Mouse (Mus musculus) CD4-positive, CD25-positive, alpha-beta regulatory T cell (primary cell): ENCODE results near the gene Vmn2r78. TPM values are rescaled to one million over a fixed set of nuclear protein-coding genes. Genes with fewer than 3 reads are reported as not detected.

Source experiments
- polyA plus RNA-seq: library from polyadenylated mRNA; unstranded; fragments of 100-300 nt; shearing (Covaris generic); gene quantifications from one replicate; pipeline ENCODE4 v1.2.1, GENCODE M21; 2017

The Vmn2r78 gene
- 0.06 TPM for polyA plus RNA-seq

GRCm38 (mm10) chr7:86914794-86915193, at the start of gene Vmn2r78:
Gene Vmn2r78 (plus strand): TSS chr7:86915094.

GRCm38 (mm10) chr7:86995815-86996214, 80.9 kb downstream of the Vmn2r78 start, which contains the start of gene Vmn2r79:
Gene Vmn2r79 (plus strand): TSS chr7:86996115.

Other genes with a start within 250 kb of the Vmn2r78 start
- gene Olfr292, start 226.8 kb upstream of the Vmn2r78 start, polyA plus RNA-seq = not detected
- gene Folh1, start 139.2 kb upstream of the Vmn2r78 start, polyA plus RNA-seq = not detected
- 0.04 TPM for gene Vmn2r77, start 120.1 kb upstream of the Vmn2r78 start, polyA plus RNA-seq
- gene Vmn2r79, start 81.0 kb downstream of the Vmn2r78 start, polyA plus RNA-seq = 0.07 TPM